ENCODE assay signal across 22 mouse cellular contexts in genomic region chr2:117910781-117911180, GRCm38 (mm10).
"Had no signal": no experiment of that assay in that cellular context is flagged by ENCODE, and none has a peak within 500 bp of the region (broad histone marks: within the 10 kb centered on the region; RNA-seq: fewer than 3 reads in every experiment).

No protein-coding gene starts in this region.

- H3K9ac ChIP-seq: liver, embryonic 15.5 days; liver, postnatal 0 days; lung, embryonic 15.5 days; midbrain, embryonic 13.5 days; neural tube, embryonic 13.5 days; neural tube, embryonic 15.5 days had no signal

- DNase-seq: liver, postnatal 0 days; lung, adult 2 months; lung, postnatal 14 days; lung, postnatal 36 days; retina, postnatal 1 day; right cerebral cortex, adult 18-20 months; right cerebral cortex, postnatal 25 days; right cerebral cortex, postnatal 4 days; spleen, adult 18-20 months; thymus, adult 18-20 months; thymus, postnatal 25 days; thymus, postnatal 4 days had no signal

- H3K4me2 ChIP-seq: liver, embryonic 15.5 days; lung, embryonic 15.5 days; midbrain, embryonic 11.5 days; midbrain, embryonic 13.5 days; neural tube, embryonic 13.5 days; neural tube, embryonic 15.5 days had no signal

- H3K27ac ChIP-seq: liver, embryonic 15.5 days; lung, embryonic 15.5 days; macrophage; midbrain, embryonic 13.5 days; neural tube, embryonic 13.5 days; neural tube, embryonic 15.5 days had no signal

- H3K27me3 ChIP-seq: liver, embryonic 15.5 days; lung, embryonic 15.5 days; megakaryocyte, embryonic 14.5 days; midbrain, embryonic 13.5 days; neural tube, embryonic 13.5 days; neural tube, embryonic 15.5 days had no signal

- ATAC-seq: liver, postnatal 0 days; lung, postnatal 0 days; midbrain, embryonic 13.5 days; midbrain, embryonic 16.5 days had no signal

- H3K4me1 ChIP-seq: liver, embryonic 15.5 days; lung, embryonic 15.5 days; midbrain, embryonic 13.5 days; neural tube, embryonic 13.5 days; neural tube, embryonic 15.5 days had no signal

- H3K36me3 ChIP-seq: liver, embryonic 15.5 days; lung, embryonic 15.5 days; midbrain, embryonic 13.5 days; neural tube, embryonic 13.5 days; neural tube, embryonic 15.5 days had no signal

- H3K9me3 ChIP-seq: liver, embryonic 15.5 days; lung, embryonic 15.5 days; megakaryocyte, embryonic 14.5 days; midbrain, embryonic 13.5 days; neural tube, embryonic 13.5 days; neural tube, embryonic 15.5 days had no signal

- H3K4me3 ChIP-seq: liver, embryonic 15.5 days; lung, embryonic 15.5 days; megakaryocyte, embryonic 14.5 days; midbrain, embryonic 13.5 days; neural tube, embryonic 13.5 days; neural tube, embryonic 15.5 days had no signal
